Mouse (Mus musculus) heart, postnatal 10 days (tissue): ENCODE results near the gene Cbx3. TPM values are rescaled to one million over a fixed set of nuclear protein-coding genes. Genes with fewer than 3 reads are reported as not detected.

Experiments used
- DNase-seq, 2 experiments: peaks; one replicate each; pipeline ENCODE4 v3.0.0; 2021
- intact Hi-C: fragments of 180-260 bp; cut with DNase I; formaldehyde crosslinking; loops from one replicate; pipeline ENCODE4 v1.15.1; 2025
- total RNA-seq, 2 experiments: library from RNA; stranded (reverse); gene quantifications; 2 replicates each; pipeline ENCODE4 v1.2.3; 2021

The Cbx3 gene
- total RNA-seq, 2 experiments from 2014 or later: 113 to 126 TPM

DNA sequence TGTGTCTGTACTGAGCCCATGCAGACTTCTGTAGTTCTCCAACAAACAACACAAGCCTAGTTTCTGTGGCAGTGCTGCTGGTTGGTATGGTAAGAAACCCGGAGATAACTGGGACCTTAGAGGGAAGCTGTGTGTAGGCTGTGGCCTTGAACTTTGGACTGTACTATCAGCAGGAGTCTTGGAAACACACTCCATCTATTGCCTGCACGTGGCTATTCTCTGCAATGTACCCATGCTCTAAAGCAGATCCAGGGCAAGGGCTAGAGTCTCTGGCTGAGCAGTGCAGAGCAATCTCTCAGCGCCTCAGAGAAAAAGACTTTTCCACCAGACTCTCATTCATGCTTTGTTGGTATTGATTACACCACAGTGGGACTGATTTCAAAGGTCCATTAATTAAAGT, 43.6 kb downstream of the Cbx3 start:
- intact Hi-C loops: no loop called here

GRCm38 (mm10) chr6:51514860-51515259, 44.7 kb downstream of the Cbx3 start:
- intact Hi-C loops: no loop called here
- DNase-seq: no peak

More for the DNA sequence above, 43.6 kb downstream of the Cbx3 start:
- DNase-seq: no peak

- intact Hi-C loops: no loop called here
- DNase-seq: peak in 1 of 2 experiments; percentile 12
These were observed 53.1 kb downstream of the Cbx3 start for GRCm38 (mm10) chr6:51523310-51523709.

DNA sequence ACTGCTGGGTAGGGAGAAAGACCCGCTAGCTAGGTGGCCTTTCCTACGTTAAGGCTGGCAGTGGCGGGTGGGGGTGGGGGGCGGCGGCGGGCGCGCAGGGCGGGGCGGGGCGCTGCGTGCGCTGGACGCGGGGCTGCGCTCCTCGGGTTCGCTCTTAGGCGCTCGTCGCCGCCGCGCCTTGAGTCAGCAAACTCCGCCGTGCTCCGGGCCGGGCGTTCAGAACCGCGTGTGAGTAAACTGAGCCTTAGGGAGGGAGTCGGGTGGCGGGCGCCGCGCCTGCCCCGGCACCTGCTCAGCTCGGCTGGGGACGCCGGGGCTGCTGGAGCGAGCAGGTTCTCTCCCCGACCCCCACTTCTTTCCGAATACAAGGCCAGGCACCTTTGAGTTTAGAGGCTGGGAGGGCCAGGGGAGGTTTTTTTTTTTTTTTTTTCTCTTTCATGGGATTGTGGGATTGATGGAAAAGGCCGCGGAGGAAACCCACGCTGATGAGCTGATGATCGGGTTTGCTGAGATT, 53.7 kb downstream of the Cbx3 start, which contains the start of gene Snx10:
Gene Snx10, plus strand, starts transcription at position 95 of the 514 bp plus-strand sequence.
- peak; percentile 57 to 59 for DNase-seq
- intact Hi-C loops: no loop called here

GRCm38 (mm10) chr6:51524321-51524931, 54.3 kb downstream of the Cbx3 start:
- DNase-seq: peak; percentile 12 to 31
- intact Hi-C loops: no loop called here

- DNase-seq: no peak
- intact Hi-C loops: no loop called here
These were observed 54.8 kb downstream of the Cbx3 start for GRCm38 (mm10) chr6:51525001-51525400.

- DNase-seq: no peak
- intact Hi-C loops: no loop called here
These were observed 59.3 kb downstream of the Cbx3 start for GRCm38 (mm10) chr6:51529457-51529856.

Other genes starting within 250 kb of the Cbx3 start
- gene Nfe2l3, start 37.7 kb upstream of the Cbx3 start, total RNA-seq: 1 to 10 TPM in 1 of 2 experiments, under 1 TPM in 1; 0.36 to 1.4 TPM
- 100 to 1,000 TPM; 510 to 554 TPM for gene Hnrnpa2b1, start 466 bp upstream of the Cbx3 start, total RNA-seq
- gene Snx10, start 53.5 kb downstream of the Cbx3 start, total RNA-seq: 10 to 100 TPM; 10.8 to 14.7 TPM